Mouse (Mus musculus) right cerebral cortex, postnatal 36 days (tissue): ENCODE results near the gene Cdkl2.
A peak's percentile ranks its signal among the peaks of the same experiment; 100 is the strongest.

ENCODE experiments used
- DNase-seq, 2 experiments: peaks; one replicate each; pipeline ENCODE4 v3.0.0; 2022; ENCODE audit warnings: low spot score in 2 of 2, mixed read lengths in 1 of 2

Cdkl2 gene

GRCm38 (mm10) chr5:91993061-91993460, 50.6 kb downstream of the Cdkl2 start:
- DNase-seq: no peak

- DNase-seq: no peak
These were observed 52.3 kb downstream of the Cdkl2 start for GRCm38 (mm10) chr5:91991191-91991937.

GRCm38 (mm10) chr5:91989261-91989660, 54.4 kb downstream of the Cdkl2 start:
- DNase-seq: no peak

- no peak for DNase-seq
These were observed 55.9 kb downstream of the Cdkl2 start for GRCm38 (mm10) chr5:91987799-91988198.

GRCm38 (mm10) chr5:91987236-91987635, 56.4 kb downstream of the Cdkl2 start, which contains the start of gene Odaph:
Gene Odaph (plus strand): TSS chr5:91987475.
- no peak for DNase-seq

GRCm38 (mm10) chr5:91985721-91986120, 58.0 kb downstream of the Cdkl2 start:
- DNase-seq: no peak

GRCm38 (mm10) chr5:91983490-91983889, 60.2 kb downstream of the Cdkl2 start:
- no peak for DNase-seq

- DNase-seq: no peak
These were observed 62.4 kb downstream of the Cdkl2 start for GRCm38 (mm10) chr5:91981176-91981840.

GRCm38 (mm10) chr5:91977397-91977770, 66.3 kb downstream of the Cdkl2 start:
- no peak for DNase-seq

- no peak for DNase-seq
These were observed 66.9 kb downstream of the Cdkl2 start for GRCm38 (mm10) chr5:91976566-91977396.

GRCm38 (mm10) chr5:91975758-91976157, 67.9 kb downstream of the Cdkl2 start:
- peak in 1 of 2 experiments; percentile 16 for DNase-seq

GRCm38 (mm10) chr5:91974002-91974401, 69.7 kb downstream of the Cdkl2 start:
- DNase-seq: no peak

- DNase-seq: no peak
These were observed 71.6 kb downstream of the Cdkl2 start for GRCm38 (mm10) chr5:91972046-91972445.

GRCm38 (mm10) chr5:91962639-91963440, 80.8 kb downstream of the Cdkl2 start, which contains the start of gene Rchy1:
Gene Rchy1 (minus strand): TSS chr5:91963068.
- peak; percentile 87 to 90 for DNase-seq

- no peak for DNase-seq
These were observed 81.4 kb downstream of the Cdkl2 start for GRCm38 (mm10) chr5:91962259-91962638.

GRCm38 (mm10) chr5:91961370-91961769, 82.3 kb downstream of the Cdkl2 start:
- no peak for DNase-seq

- DNase-seq: no peak
These were observed 83.0 kb downstream of the Cdkl2 start for GRCm38 (mm10) chr5:91960606-91961254.

GRCm38 (mm10) chr5:91959986-91960385, 83.7 kb downstream of the Cdkl2 start:
- no peak for DNase-seq

GRCm38 (mm10) chr5:91959096-91959495, 84.6 kb downstream of the Cdkl2 start:
- no peak for DNase-seq

GRCm38 (mm10) chr5:91956991-91957760, 86.5 kb downstream of the Cdkl2 start:
- DNase-seq: no peak
